Mouse (Mus musculus) limb, embryonic 14.5 days (tissue): ENCODE results near the gene Gm28778. TPM values are rescaled to one million over a fixed set of nuclear protein-coding genes. Genes with fewer than 3 reads are reported as not detected.
"Not testable (repeated sequence)": the region's sequence is repeated elsewhere in the genome, so short reads cannot be mapped to it uniquely, and the experiment has no call there.

Experiments
- ATAC-seq: fragments of 200-750 bp; cut with Nextera tagmentation; 2 replicates; pipeline ENCODE4 v1.8.0; 2017; ENCODE audit warnings: low read depth, moderate number of reproducible peaks, moderate TSS enrichment; ENCODE audit not compliant: low FRiP score
- DNase-seq: peaks from one replicate; pipeline ENCODE4 v3.0.0-alpha.2; 2015; ENCODE audit warnings: low spot score
- H3K27ac ChIP-seq: fragments of 300-500 bp; sonication (generic); replicated peaks from 2 replicates; pipeline ENCODE4 v1.5.1; 2014; ENCODE audit warnings: low read depth, mild to moderate bottlenecking, low read length, moderate library complexity, mixed read lengths
- H3K27me3 ChIP-seq: fragments of 300-500 bp; sonication (generic); 2 replicates; pipeline ENCODE4 v1.6.1; 2014; ENCODE audit warnings: low read length, mixed read lengths; ENCODE audit not compliant: control insufficient read depth, insufficient read depth
- H3K36me3 ChIP-seq: fragments of 300-500 bp; sonication (generic); 2 replicates; pipeline ENCODE4 v1.6.1; 2014; ENCODE audit warnings: mild to moderate bottlenecking, low read length, moderate library complexity, mixed read lengths; ENCODE audit not compliant: control insufficient read depth, insufficient read depth
- H3K4me1 ChIP-seq: fragments of 300-500 bp; sonication (generic); 2 replicates; pipeline ENCODE4 v1.6.1; 2014; ENCODE audit warnings: antibody characterized with exemption, low read length, mixed read lengths; ENCODE audit not compliant: control insufficient read depth, insufficient read depth
- H3K4me2 ChIP-seq: fragments of 300-500 bp; sonication (generic); replicated peaks from 2 replicates; pipeline ENCODE4 v1.6.1; 2014; ENCODE audit warnings: low read depth, mild to moderate bottlenecking, low read length, moderate library complexity; ENCODE audit not compliant: severe bottlenecking
- H3K4me3 ChIP-seq: fragments of 300-500 bp; sonication (generic); replicated peaks from 2 replicates; pipeline ENCODE4 v1.5.1; 2014; ENCODE audit warnings: low read length
- H3K9ac ChIP-seq: fragments of 300-500 bp; sonication (generic); 2 replicates; pipeline ENCODE4 v1.6.1; 2014; ENCODE audit warnings: mild to moderate bottlenecking, low read depth, low read length, moderate library complexity; ENCODE audit not compliant: severe bottlenecking
- H3K9me3 ChIP-seq: fragments of 300-500 bp; sonication (generic); 2 replicates; pipeline ENCODE4 v1.6.1; 2016; ENCODE audit warnings: low read length; ENCODE audit not compliant: control insufficient read depth
- POLR2A ChIP-seq: fragments of 200-500 bp; IDR thresholded peaks from 2 replicates; pipeline ENCODE4 v1.8.0; 2012; ENCODE audit warnings: inconsistent platforms, mild to moderate bottlenecking, moderate library complexity, borderline replicate concordance; ENCODE audit not compliant: insufficient read depth, insufficient read length; ENCODE audit errors: extremely low read depth
- WGBS: fragments of 180-500 bp; shearing (Covaris S2); extraction: QIAGEN DNeasy Blood & Tissue Kit; methylation state at CpG from one replicate; pipeline ENCODE4 v1.1.7; 2014; 5-methylcytosine and 5-hydroxymethylcytosine counted together
- polyA plus RNA-seq, 2 experiments: library from polyadenylated mRNA; depleted of rRNA in 1 of 2; stranded (reverse) in 1 of 2; unstranded in 1 of 2; fragments of >200 nt; fragmentation: Nextera tagmentation in 1 of 2; extraction: Ambion mirVana in 1 of 2; gene quantifications; 2 replicates each; pipeline versions ENCODE4 v1.2.1 to v1.2.3; 2012 to 2014

Gm28778 gene
- 0.95 and 3.1 TPM in 2 replicates for polyA plus RNA-seq (2012; rRNA removed)
- polyA plus RNA-seq (2014; fragmentation: Nextera tagmentation; extraction: Ambion mirVana): not detected in 2 replicates

DNA sequence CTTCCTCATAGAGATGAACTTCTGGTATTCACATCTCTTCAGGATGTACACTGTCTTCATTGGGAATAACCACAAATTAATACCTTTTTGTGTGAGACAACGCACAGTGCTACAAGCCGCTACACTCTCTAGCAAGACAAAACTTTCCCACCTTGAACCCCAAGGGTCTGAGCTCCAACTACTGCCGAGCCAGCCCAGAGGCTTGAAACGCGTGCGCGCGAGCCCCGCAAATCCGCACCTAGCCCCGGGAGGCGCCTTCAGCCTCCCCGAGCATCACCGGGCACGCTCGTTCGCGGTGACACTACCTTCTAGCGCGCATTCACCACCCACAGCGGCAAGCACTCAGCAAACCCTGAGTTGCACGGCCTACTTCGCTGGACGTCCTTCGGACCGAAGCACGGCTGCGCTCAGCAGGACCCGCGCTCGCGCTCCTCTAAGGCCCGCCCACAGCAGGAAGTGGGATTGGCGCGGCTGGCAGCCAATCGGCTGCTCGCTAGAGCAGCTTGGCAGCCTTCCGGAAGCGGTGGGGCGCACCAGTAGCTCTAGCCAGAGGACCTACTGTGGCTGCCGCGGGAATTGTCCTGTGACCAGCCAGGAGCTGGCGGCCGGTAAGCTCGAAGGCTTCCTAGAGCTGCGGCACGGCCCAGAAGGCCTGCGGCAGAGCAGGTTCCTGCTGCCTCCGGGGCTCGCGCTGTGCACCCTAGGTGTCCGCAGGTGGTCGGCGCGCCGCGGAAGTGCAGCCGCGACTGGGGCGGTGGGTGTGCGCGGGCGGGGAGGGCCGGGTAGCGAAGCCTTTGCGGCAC is at the start of gene Gm28778, which contains the start of the genes Pms1 and Ormdl1:
TSS of gene Gm28778 (plus strand) at position 531 of the 803 bp plus-strand sequence.
TSS of gene Pms1 (minus strand) at position 438 of the 803 bp plus-strand sequence.
TSS of gene Ormdl1 (plus strand) at position 515 of the 803 bp plus-strand sequence.
- peaks cover 10% of the 10 kb centered on the region; the same call in 1 of the 2 replicates for H3K36me3 ChIP-seq
- 3% methylated on average over 61 of the region's 66 CpGs for WGBS
- peak; percentile 100 for ATAC-seq
- H3K27me3 ChIP-seq: no peaks in the 10 kb centered on the region
- no peaks in the 10 kb centered on the region for H3K4me1 ChIP-seq
- H3K9me3 ChIP-seq: no peaks in the 10 kb centered on the region
- peak; percentile 96 for DNase-seq
- peak within 1 kb of the TSS; percentile 72 for H3K4me3 ChIP-seq
- H3K27ac ChIP-seq: peak within 1 kb of the TSS; percentile 83
- peak within 1 kb of the TSS; percentile 63 for H3K4me2 ChIP-seq
- H3K9ac ChIP-seq: peak within 1 kb of the TSS; percentile 81
- peak; percentile 89; the same call in 1 of the 2 replicates for TF ChIP-seq POLR2A

DNA sequence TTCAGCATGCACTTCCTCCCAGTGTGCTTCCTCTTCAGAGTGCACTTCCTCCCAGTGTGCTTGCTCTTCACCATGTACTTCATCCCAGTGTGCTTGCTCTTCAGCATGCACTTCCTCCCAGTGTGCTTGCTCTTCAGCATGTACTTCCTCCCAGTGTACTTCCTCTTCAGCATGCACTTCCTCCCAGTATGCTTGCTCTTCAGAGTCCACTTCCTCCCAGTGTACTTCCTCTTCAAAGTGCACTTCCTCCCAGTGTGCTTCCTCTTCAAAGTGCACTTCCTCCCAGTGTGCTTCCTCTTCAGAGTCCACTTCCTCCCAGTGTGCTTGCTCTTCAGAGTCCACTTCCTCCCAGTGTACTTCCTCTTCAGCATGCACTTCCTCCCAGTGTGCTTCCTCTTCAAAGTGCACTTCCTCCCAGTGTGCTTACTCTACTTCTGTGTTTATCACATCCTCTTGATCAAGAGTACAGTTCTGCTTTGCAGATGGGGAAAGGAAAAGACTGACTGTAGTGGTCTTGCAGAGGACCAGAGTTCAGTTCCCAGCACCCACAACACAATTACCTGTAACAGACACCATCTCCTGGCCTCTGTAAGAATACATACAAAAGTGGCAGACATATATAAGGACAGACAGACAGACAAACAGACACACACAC is 31.8 kb upstream of the Gm28778 start:
- H3K4me1 ChIP-seq, H3K27ac ChIP-seq, H3K9ac ChIP-seq, H3K9me3 ChIP-seq, H3K36me3 ChIP-seq, H3K27me3 ChIP-seq, H3K4me3 ChIP-seq, H3K4me2 ChIP-seq, ATAC-seq, DNase-seq: not testable (repeated sequence)

DNA sequence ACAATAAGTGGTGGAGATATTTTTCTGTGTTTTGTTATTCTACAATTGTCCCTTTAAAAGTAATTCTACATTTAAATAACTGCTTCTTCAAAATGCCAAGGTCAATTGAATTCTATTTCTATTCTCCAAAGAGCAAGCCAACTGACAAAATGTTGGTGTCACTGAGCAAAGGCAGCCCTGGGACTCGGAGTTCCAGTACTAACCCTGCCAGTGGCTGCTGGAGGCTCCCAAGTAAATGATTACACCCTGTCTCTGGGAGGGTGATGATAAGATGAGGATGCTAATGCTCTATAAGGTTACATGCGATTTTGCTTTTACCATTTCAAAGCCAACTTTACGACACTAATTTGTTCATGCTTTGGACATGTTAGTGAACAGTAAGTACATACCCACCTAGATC is 27.0 kb upstream of the Gm28778 start:
- H3K27me3 ChIP-seq: no peaks in the 10 kb centered on the region
- H3K4me3 ChIP-seq: no peak overlapping the region
- no peak for TF ChIP-seq POLR2A
- 84% methylated on average over 3 of the region's 3 CpGs for WGBS
- ATAC-seq (no peak), DNase-seq (no peak)
- no peak overlapping the region for H3K27ac ChIP-seq
- no peaks in the 10 kb centered on the region for H3K4me1 ChIP-seq
- no peak overlapping the region for H3K9ac ChIP-seq
- H3K36me3 ChIP-seq: no peaks in the 10 kb centered on the region
- H3K9me3 ChIP-seq: no peaks in the 10 kb centered on the region
- H3K4me2 ChIP-seq: no peak overlapping the region

DNA sequence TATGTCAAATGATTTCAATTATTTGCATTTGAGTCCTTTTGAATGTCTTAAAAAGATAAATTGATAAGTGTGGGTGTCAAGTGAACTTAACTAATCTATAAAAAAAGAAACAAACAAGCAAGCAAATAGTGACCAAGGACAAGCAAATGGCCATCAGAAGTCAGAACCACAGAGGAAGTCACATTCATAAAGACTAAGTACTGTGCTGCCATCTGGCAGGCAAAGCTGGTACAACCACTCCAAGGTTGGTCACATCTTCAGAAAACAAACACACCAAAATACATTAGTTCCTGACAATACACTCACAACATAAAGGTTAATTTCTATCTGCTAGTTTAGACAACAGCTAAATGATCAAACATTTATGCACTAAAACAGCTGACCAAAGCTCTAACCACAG is 24.3 kb upstream of the Gm28778 start:
- no peak overlapping the region for H3K4me3 ChIP-seq
- no peaks in the 10 kb centered on the region for H3K9me3 ChIP-seq
- no peaks in the 10 kb centered on the region for H3K4me1 ChIP-seq
- no peaks in the 10 kb centered on the region for H3K36me3 ChIP-seq
- H3K9ac ChIP-seq: no peak overlapping the region
- H3K27ac ChIP-seq: no peak overlapping the region
- no peak overlapping the region for H3K4me2 ChIP-seq
- no peak for TF ChIP-seq POLR2A
- no peaks in the 10 kb centered on the region for H3K27me3 ChIP-seq
- peak; percentile 23 for DNase-seq
- no peak for ATAC-seq

DNA sequence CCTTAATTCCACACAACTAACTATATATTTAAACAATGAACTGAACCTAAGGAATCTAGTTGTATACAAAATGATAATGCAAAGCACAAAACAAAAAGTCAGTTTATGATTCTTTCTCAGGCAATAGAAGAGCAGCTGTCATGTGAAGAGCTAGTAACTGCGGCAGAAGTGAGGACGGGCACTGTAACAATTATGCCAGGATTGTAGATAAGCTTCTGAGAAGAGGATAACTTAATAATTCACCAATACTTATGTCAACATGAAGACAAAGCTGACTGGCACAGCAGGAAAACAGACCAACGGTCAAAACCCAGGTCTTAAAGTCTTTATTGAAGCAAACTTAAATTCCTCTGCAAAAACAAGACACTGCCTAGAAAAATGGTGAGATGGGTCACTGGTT is 5.7 kb upstream of the Gm28778 start:
- Histone ChIP-seq H3K9ac (no peak overlapping the region), H3K4me2 (no peak overlapping the region), H3K4me1 (no peaks in the 10 kb centered on the region), H3K4me3 (no peak overlapping the region), H3K9me3 (no peaks in the 10 kb centered on the region), H3K27ac (no peak overlapping the region), H3K27me3 (no peaks in the 10 kb centered on the region), H3K36me3 (peaks cover 5% of the 10 kb centered on the region; the same call in 1 of the 2 replicates)
- ATAC-seq: no peak
- no peak for TF ChIP-seq POLR2A
- no peak for DNase-seq
- WGBS: 86% methylated on average over 3 of the region's 3 CpGs
